Mouse (Mus musculus): ENCODE results near the gene Gadl1.
A peak's percentile ranks its signal among the peaks of the same experiment; 100 is the strongest.

Gene Gadl1

GRCm38 (mm10) chr9:116088912-116089311, 179.7 kb downstream of the Gadl1 start:
- DNase-seq (ENCODE audit: low read depth) = no peak

DNA sequence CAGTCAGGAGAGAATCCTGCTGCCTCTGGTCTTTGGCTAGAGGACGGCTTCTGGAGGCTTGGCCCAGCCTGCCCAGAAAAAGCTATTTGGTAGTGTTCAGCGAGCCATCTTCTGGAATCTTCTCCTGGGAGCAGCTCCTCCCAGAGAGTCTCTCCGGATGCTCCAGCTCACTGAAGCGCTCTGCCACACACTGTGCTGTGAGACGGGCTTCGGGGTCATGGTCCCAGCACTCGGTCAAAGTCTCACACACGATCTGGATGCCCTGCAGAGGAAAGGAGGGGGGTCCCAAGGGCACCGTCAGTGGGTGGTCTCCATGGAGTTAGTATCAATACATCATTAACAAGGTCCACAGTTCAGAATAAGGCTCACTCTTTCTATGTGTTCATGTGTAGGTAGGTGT, 181.0 kb downstream of the Gadl1 start:
- no peak for DNase-seq (ENCODE audit: low read depth)

GRCm38 (mm10) chr9:116091101-116091841, 182.0 kb downstream of the Gadl1 start:
- no peak for DNase-seq (ENCODE audit: low read depth)

GRCm38 (mm10) chr9:116091921-116092320, 182.7 kb downstream of the Gadl1 start:
- peak; percentile 37 for DNase-seq (ENCODE audit: low read depth)

GRCm38 (mm10) chr9:116098724-116099595, 189.7 kb downstream of the Gadl1 start:
- peak; percentile 26 for DNase-seq (ENCODE audit: low read depth)

DNA sequence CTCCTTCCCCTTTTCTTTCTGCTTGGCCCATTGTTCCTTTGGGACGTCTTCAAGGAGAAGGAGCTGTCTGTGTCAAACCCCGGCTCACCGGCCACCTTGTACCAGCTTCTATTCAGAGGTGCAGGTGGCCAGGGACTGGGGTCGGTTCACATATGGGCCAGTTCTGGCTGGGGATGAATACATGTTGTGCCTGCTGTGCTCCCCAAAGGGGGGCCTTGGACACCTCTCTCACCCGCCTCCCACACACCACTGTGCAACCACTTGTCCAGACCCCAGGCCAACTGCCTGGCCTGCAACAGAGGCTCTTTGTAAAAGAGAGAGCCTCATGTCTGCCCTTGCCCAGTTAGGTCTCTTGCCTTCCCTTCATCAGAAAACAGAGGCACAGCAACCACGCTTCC, 190.3 kb downstream of the Gadl1 start:
- DNase-seq (ENCODE audit: low read depth) = no peak

GRCm38 (mm10) chr9:116100015-116100414, 190.8 kb downstream of the Gadl1 start:
- no peak for DNase-seq (ENCODE audit: low read depth)

- no peak for DNase-seq (ENCODE audit: low read depth)
Measured at GRCm38 (mm10) chr9:116101842-116102241, 192.6 kb downstream of the Gadl1 start.

DNA sequence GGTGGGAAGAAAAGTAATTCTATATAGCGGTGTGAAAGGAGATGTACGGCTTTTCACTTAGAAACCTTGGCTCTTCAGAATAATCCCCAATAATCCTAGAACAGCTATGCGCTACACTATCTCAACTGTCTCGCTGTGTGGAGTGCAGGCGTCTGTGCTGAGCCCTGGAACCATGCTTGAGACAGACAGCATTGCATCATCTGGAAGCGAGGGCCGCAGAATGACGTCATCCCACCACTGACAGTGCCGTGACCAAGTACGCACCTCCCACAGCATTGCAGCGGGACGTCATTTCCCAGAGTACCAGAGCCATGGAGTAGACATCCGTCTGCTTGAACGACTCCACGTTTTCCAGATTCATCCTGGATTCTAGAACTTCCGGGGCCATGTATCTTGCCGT, 195.5 kb downstream of the Gadl1 start:
- peak; percentile 36 for DNase-seq (ENCODE audit: low read depth)

- no peak for DNase-seq (ENCODE audit: low read depth)
Measured at GRCm38 (mm10) chr9:116108729-116109128, 199.5 kb downstream of the Gadl1 start.

DNA sequence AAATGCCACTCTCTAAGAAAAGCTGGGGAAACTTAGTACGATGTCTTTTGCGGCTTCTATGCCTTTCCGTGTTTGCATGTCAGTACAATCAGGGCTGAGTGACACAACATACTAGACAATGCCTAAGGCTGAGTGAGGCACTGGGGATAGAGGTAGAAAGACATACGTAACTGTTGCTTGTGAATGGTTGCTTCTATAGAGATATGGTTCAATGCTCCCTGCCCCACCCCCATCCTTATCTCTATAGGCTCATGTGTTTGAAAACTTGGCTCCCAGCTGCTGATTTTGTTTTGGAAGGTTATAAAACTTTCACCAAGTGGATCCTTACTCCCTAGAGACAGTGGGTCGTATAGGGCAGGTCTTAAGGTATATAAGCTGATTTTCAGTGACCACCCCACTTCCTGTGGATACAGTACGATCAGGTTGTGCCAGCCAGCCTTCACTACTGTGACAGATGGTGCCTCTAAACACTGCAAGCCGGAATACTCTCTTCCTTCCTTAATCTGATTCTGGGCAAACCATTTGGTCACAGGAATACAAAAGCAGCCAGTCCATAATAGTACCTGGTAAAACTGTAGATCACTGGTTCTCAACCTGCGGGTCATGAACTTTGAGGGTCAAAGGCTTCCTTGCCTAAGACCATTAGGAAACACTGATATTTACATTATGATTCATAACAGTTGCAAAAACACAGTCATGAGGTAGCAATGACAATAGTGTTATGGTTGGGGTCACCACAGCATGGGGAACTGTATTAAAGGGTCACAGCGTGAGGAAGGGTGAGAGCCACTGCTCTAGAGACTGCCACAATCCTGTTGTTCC, 202.1 kb downstream of the Gadl1 start:
- peak; percentile 42 for DNase-seq (ENCODE audit: low read depth)

DNA sequence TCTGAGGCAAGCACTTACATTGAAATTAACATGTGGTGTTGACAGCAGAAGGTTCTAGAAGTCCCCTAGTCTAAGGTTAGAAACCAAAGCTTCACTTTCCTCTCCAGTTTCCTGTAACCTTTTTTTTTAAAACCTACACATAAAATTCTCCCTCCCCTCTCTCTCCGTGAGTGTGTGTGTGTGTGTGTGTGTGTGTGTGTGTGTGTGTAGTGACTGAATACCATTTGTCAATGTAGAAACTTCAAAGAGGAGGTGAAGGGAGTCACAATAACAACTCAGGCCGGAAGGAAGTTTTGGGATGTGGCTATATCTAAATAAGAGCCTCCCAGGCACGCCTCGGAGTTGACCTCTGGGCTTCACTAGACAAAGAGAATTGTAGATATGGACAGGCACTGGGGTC, 205.1 kb downstream of the Gadl1 start:
- DNase-seq (ENCODE audit: low read depth) = peak; percentile 22

DNA sequence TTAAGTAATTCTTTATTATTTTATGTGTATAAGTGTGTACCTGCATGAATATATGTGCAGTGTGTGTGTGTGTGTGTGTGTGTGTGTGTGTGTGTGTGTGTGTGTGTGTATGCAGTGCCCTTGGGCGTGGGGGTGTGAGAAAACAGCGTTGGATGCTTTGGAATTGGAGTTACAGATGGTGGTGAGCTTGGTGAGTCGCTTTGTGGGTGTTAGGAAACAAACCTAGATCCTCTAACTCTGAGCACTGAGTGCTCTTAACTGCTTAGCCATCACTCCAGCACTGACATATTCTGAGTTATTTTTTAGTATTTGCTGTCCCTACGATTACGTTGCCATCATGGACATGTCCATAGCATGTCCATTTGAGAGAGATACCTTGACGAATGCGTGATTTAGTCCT, 206.6 kb downstream of the Gadl1 start:
- DNase-seq (ENCODE audit: low read depth) = no peak

- DNase-seq (ENCODE audit: low read depth) = no peak
Measured at GRCm38 (mm10) chr9:116118332-116118872, 209.1 kb downstream of the Gadl1 start.

DNA sequence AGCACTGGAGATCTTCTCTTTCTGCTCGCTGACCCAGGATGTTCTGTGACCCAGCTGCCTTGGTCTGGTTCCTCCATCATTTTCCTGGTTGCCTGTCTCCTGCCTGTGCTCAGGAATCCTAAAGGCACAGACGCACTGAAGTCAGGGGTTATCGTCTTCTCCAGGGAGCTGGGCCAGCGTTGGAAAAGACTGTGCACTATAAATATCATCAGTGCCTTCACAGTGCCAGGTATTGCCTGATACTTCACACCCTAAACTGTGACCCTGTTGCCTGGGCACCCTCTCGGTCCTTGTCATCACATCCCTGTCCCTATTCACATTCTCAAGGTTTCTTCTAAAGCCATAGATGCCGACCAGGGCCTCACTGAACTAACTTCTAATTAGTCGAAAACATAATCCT, 210.7 kb downstream of the Gadl1 start:
- DNase-seq (ENCODE audit: low read depth) = no peak

GRCm38 (mm10) chr9:116121472-116121871, 212.2 kb downstream of the Gadl1 start:
- DNase-seq (ENCODE audit: low read depth) = no peak

DNA sequence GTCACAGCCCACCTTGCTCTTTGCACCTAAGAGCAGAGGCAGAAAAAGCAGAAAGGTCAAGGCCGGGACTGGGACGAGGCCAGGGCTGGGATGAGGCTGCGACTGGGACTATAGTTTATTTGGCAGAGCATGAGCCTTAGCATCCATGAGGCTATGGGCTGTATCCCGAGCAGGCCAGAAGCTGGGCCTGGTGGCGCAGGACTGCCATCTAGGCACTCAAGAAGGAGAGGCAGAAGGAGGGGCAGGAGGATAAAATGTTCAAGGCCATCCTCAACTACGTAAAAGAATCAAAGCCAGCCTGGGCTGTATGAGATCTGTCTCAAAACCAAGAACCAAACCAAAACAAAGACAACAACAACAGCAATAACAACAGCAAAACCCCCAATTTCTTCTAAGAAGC, 213.3 kb downstream of the Gadl1 start:
- DNase-seq (ENCODE audit: low read depth) = peak; percentile 42

DNA sequence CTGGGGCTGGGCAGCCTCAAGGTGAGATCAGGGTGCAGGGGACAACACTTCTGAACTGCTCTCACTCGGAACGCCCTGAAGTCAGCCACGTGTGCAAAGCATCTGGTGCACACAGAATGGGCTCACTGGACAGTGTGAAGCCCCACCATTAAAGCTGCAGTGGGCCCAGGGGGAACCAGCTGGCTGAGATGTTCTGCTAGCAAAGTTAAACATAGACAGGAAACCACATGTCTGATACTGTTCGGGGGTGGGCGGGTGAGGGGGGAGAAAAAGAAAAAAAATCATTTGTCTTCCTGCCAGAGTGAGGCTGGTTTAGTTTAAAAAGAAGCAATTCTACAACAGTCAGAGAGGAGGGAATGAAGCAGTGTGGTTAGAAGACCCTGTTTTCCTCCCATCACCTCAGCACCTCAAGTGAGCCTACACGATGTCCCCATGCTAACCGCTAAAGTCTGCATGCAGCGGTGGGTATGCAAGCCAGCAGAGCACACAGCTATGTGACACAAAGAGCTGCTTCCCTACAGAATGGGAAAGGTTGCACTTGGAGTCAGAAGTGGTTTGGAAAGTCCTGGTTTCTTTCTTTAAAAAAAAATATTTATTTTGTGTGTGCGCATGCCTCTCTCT, 213.8 kb downstream of the Gadl1 start:
- peak; percentile 84 for DNase-seq (ENCODE audit: low read depth)
